Mouse (Mus musculus) cerebellum, adult 2 months (tissue): ENCODE data around the gene Myo16.

Experiments used
- CTCF ChIP-seq: fragments of 200-500 bp; IDR thresholded peaks from 2 replicates; pipeline ENCODE4 v1.5.1; 2011; ENCODE audit warnings: low read depth, mild to moderate bottlenecking, control low read depth, low read length, moderate library complexity, borderline replicate concordance; ENCODE audit not compliant: insufficient read depth
- POLR2A ChIP-seq: fragments of 200-500 bp; IDR thresholded peaks from 2 replicates; pipeline ENCODE4 v1.6.1; 2011; ENCODE audit warnings: low read length, control low read depth, borderline replicate concordance; ENCODE audit not compliant: insufficient read depth

- TF ChIP-seq POLR2A (no peak), CTCF (no peak)
Observed at GRCm38 (mm10) chr8:10472371-10472770, 318.7 kb downstream of the Myo16 start.
